Mouse (Mus musculus) heart, embryonic 11.5 days (tissue): Measurements from ENCODE around the gene Tango2. TPM values are rescaled to one million over a fixed set of nuclear protein-coding genes. Genes with fewer than 3 reads are reported as not detected.

Source experiments
- ATAC-seq: fragments of 200-750 bp; cut with Nextera tagmentation; replicated peaks from 2 replicates; pipeline ENCODE4 v1.8.0; 2017; ENCODE audit warnings: moderate library complexity; ENCODE audit not compliant: insufficient number of reproducible peaks, low FRiP score, low TSS enrichment
- H3K27ac ChIP-seq: fragments of 300-500 bp; sonication (generic); 2 replicates; pipeline ENCODE4 v1.5.1; 2014; ENCODE audit warnings: mild to moderate bottlenecking, low read depth, low read length
- H3K27me3 ChIP-seq: fragments of 300-500 bp; sonication (generic); 2 replicates; pipeline ENCODE4 v1.6.1; 2014; ENCODE audit warnings: mild to moderate bottlenecking, low read length, mixed read lengths; ENCODE audit not compliant: control insufficient read depth, insufficient read depth
- H3K36me3 ChIP-seq: fragments of 300-500 bp; sonication (generic); 2 replicates; pipeline ENCODE4 v1.6.1; 2014; ENCODE audit warnings: mild to moderate bottlenecking, low read length, moderate library complexity, mixed read lengths; ENCODE audit not compliant: control insufficient read depth, insufficient read depth
- H3K4me1 ChIP-seq: fragments of 300-500 bp; sonication (generic); 2 replicates; pipeline ENCODE4 v1.6.1; 2014; ENCODE audit warnings: low read length; ENCODE audit not compliant: control insufficient read depth, insufficient read depth
- H3K4me2 ChIP-seq: fragments of 300-500 bp; sonication (generic); 2 replicates; pipeline ENCODE4 v1.6.1; 2014; ENCODE audit warnings: mild to moderate bottlenecking, moderate library complexity
- H3K4me3 ChIP-seq: fragments of 300-500 bp; sonication (generic); 2 replicates; pipeline ENCODE4 v1.5.1; 2014; ENCODE audit warnings: low read depth, low read length
- H3K9ac ChIP-seq: fragments of 300-500 bp; sonication (generic); 2 replicates; pipeline ENCODE4 v1.6.1; 2014; ENCODE audit warnings: mild to moderate bottlenecking, low read depth, low read length, moderate library complexity
- H3K9me3 ChIP-seq: fragments of 300-500 bp; sonication (generic); replicated peaks from 2 replicates; pipeline ENCODE4 v1.6.1; 2016; ENCODE audit warnings: low read length; ENCODE audit not compliant: control insufficient read depth
- WGBS: fragments of 180-500 bp; shearing (Covaris S2); extraction: QIAGEN DNeasy Blood & Tissue Kit; methylation state at CpG from one replicate; pipeline ENCODE4 v1.1.7; 2014; ENCODE audit not compliant: insufficient replicate concordance; 5-methylcytosine and 5-hydroxymethylcytosine counted together
- polyA plus RNA-seq: library from polyadenylated mRNA; unstranded; fragments of >200 nt; fragmentation: Nextera tagmentation; extraction: Ambion mirVana; gene quantifications from 2 replicates; pipeline ENCODE4 v1.2.1, GENCODE M21; 2014

Tango2 gene
- polyA plus RNA-seq, 1 experiment from 2014 or later, result 62.1 TPM

GRCm38 (mm10) chr16:18342076-18342475 is 5.8 kb downstream of the Tango2 start:
- WGBS, result 80% methylated on average over 2 of the region's 2 CpGs
- Histone ChIP-seq H3K4me3 (no peak overlapping the region; the same call in 1 of the 2 replicates), H3K27ac (peak overlapping the region; percentile 46; the same call in 1 of the 2 replicates), H3K4me2 (peak overlapping the region; percentile 79), H3K27me3 (no peaks in the 10 kb centered on the region; the same call in 1 of the 2 replicates), H3K36me3 (no peaks in the 10 kb centered on the region), H3K9me3 (no peaks in the 10 kb centered on the region), H3K4me1 (peaks cover 19% of the 10 kb centered on the region), H3K9ac (peak overlapping the region; percentile 56; the same call in 1 of the 2 replicates)
- no peak for ATAC-seq

GRCm38 (mm10) chr16:18341605-18342004 is 6.3 kb downstream of the Tango2 start:
- Histone ChIP-seq H3K4me3 (no peak overlapping the region; the same call in 1 of the 2 replicates), H3K4me1 (peaks cover 18% of the 10 kb centered on the region), H3K9ac (no peak overlapping the region), H3K36me3 (no peaks in the 10 kb centered on the region), H3K9me3 (no peaks in the 10 kb centered on the region), H3K27ac (no peak overlapping the region), H3K4me2 (peak overlapping the region; percentile 79), H3K27me3 (no peaks in the 10 kb centered on the region)
- no peak for ATAC-seq
- 77% methylated on average over 8 of the region's 8 CpGs for WGBS

GRCm38 (mm10) chr16:18339866-18340265 is 8.0 kb downstream of the Tango2 start:
- no peaks in the 10 kb centered on the region for H3K9me3 ChIP-seq
- H3K4me3 ChIP-seq, result no peak overlapping the region
- H3K27ac ChIP-seq, result no peak overlapping the region
- 50% methylated on average over 1 of the region's 1 CpGs for WGBS
- no peak overlapping the region for H3K4me2 ChIP-seq
- H3K4me1 ChIP-seq, result peaks cover 18% of the 10 kb centered on the region
- no peak overlapping the region for H3K9ac ChIP-seq
- H3K27me3 ChIP-seq, result no peaks in the 10 kb centered on the region
- no peaks in the 10 kb centered on the region for H3K36me3 ChIP-seq
- ATAC-seq, result no peak

GRCm38 (mm10) chr16:18337261-18337660 is 10.6 kb downstream of the Tango2 start:
- H3K9me3 ChIP-seq, result no peaks in the 10 kb centered on the region
- no peaks in the 10 kb centered on the region for H3K36me3 ChIP-seq
- no peak overlapping the region for H3K9ac ChIP-seq
- peaks cover 10% of the 10 kb centered on the region for H3K4me1 ChIP-seq
- H3K27me3 ChIP-seq, result no peaks in the 10 kb centered on the region
- ATAC-seq, result no peak
- no peak overlapping the region for H3K4me3 ChIP-seq
- 84% methylated on average over 4 of the region's 4 CpGs for WGBS
- no peak overlapping the region for H3K27ac ChIP-seq
- H3K4me2 ChIP-seq, result no peak overlapping the region

GRCm38 (mm10) chr16:18335981-18336380 is 11.9 kb downstream of the Tango2 start:
- no peak overlapping the region for H3K4me3 ChIP-seq
- H3K9ac ChIP-seq, result no peak overlapping the region
- no peak overlapping the region for H3K27ac ChIP-seq
- H3K4me1 ChIP-seq, result peaks cover 5% of the 10 kb centered on the region; the same call in 1 of the 2 replicates
- WGBS, result 90% methylated on average over 3 of the region's 3 CpGs
- H3K9me3 ChIP-seq, result no peaks in the 10 kb centered on the region
- H3K36me3 ChIP-seq, result no peaks in the 10 kb centered on the region
- no peak overlapping the region for H3K4me2 ChIP-seq
- no peak for ATAC-seq
- no peaks in the 10 kb centered on the region for H3K27me3 ChIP-seq

GRCm38 (mm10) chr16:18333976-18334375 is 13.9 kb downstream of the Tango2 start:
- Histone ChIP-seq H3K27me3 (no peaks in the 10 kb centered on the region), H3K4me3 (no peak overlapping the region), H3K4me2 (no peak overlapping the region), H3K4me1 (peaks cover 8% of the 10 kb centered on the region), H3K27ac (no peak overlapping the region), H3K9me3 (no peaks in the 10 kb centered on the region), H3K36me3 (no peaks in the 10 kb centered on the region), H3K9ac (no peak overlapping the region)
- ATAC-seq, result no peak
- 76% methylated on average over 3 of the region's 3 CpGs for WGBS

- Histone ChIP-seq H3K4me2 (no peak overlapping the region), H3K4me1 (peaks cover 7% of the 10 kb centered on the region), H3K36me3 (no peaks in the 10 kb centered on the region), H3K9ac (no peak overlapping the region), H3K27me3 (no peaks in the 10 kb centered on the region), H3K9me3 (no peaks in the 10 kb centered on the region), H3K4me3 (no peak overlapping the region), H3K27ac (no peak overlapping the region)
- ATAC-seq, result no peak
- 67% methylated on average over 1 of the region's 1 CpGs for WGBS
Measured at GRCm38 (mm10) chr16:18328524-18328923, 19.4 kb downstream of the Tango2 start.

GRCm38 (mm10) chr16:18327936-18328335 is 20.0 kb downstream of the Tango2 start:
- no peaks in the 10 kb centered on the region for H3K27me3 ChIP-seq
- no peak for ATAC-seq
- 89% methylated on average over 9 of the region's 9 CpGs for WGBS
- H3K36me3 ChIP-seq, result no peaks in the 10 kb centered on the region
- H3K4me1 ChIP-seq, result peaks cover 7% of the 10 kb centered on the region
- no peak overlapping the region for H3K27ac ChIP-seq
- no peak overlapping the region for H3K4me2 ChIP-seq
- H3K9ac ChIP-seq, result no peak overlapping the region
- no peak overlapping the region for H3K4me3 ChIP-seq
- no peaks in the 10 kb centered on the region for H3K9me3 ChIP-seq

- Histone ChIP-seq H3K4me2 (no peak overlapping the region), H3K4me3 (no peak overlapping the region), H3K9ac (no peak overlapping the region), H3K9me3 (no peaks in the 10 kb centered on the region), H3K36me3 (no peaks in the 10 kb centered on the region; the same call in 1 of the 2 replicates), H3K4me1 (peaks cover 7% of the 10 kb centered on the region), H3K27me3 (no peaks in the 10 kb centered on the region), H3K27ac (no peak overlapping the region)
- ATAC-seq, result no peak
- 78% methylated on average over 4 of the region's 4 CpGs for WGBS
Measured at GRCm38 (mm10) chr16:18325741-18326140, 22.2 kb downstream of the Tango2 start.
